Mouse (Mus musculus) kidney, postnatal 0 days (tissue): Measurements from ENCODE around the gene Gas2l1. TPM values are rescaled to one million over a fixed set of nuclear protein-coding genes. Genes with fewer than 3 reads are reported as not detected.

Experiments
- ATAC-seq: fragments of 200-750 bp; cut with Nextera tagmentation; replicated peaks from 2 replicates; pipeline ENCODE4 v1.8.0; 2017; ENCODE audit warnings: low read depth, moderate number of reproducible peaks, moderate TSS enrichment, moderate library complexity; ENCODE audit not compliant: low FRiP score
- DNase-seq: peaks from one replicate; pipeline ENCODE4 v3.0.0-alpha.2; 2016; ENCODE audit warnings: low spot score
- H3K27ac ChIP-seq: fragments of 300-500 bp; sonication (generic); 2 replicates; pipeline ENCODE4 v1.5.1; 2014; ENCODE audit warnings: mild to moderate bottlenecking
- H3K27me3 ChIP-seq: fragments of 300-500 bp; sonication (generic); 2 replicates; pipeline ENCODE4 v1.6.1; 2014; ENCODE audit warnings: low read length, mixed read lengths; ENCODE audit not compliant: insufficient read depth
- H3K36me3 ChIP-seq: fragments of 300-500 bp; sonication (generic); 2 replicates; pipeline ENCODE4 v1.6.1; 2014; ENCODE audit warnings: low read length, mixed read lengths; ENCODE audit not compliant: insufficient read depth
- H3K4me1 ChIP-seq: fragments of 300-500 bp; sonication (generic); replicated peaks from 2 replicates; pipeline ENCODE4 v1.6.1; 2014; ENCODE audit warnings: antibody characterized with exemption, low read length, mixed read lengths; ENCODE audit not compliant: insufficient read depth
- H3K4me2 ChIP-seq: fragments of 300-500 bp; sonication (generic); 2 replicates; pipeline ENCODE4 v1.6.1; 2014; ENCODE audit warnings: mild to moderate bottlenecking, low read length, moderate library complexity, mixed read lengths
- H3K4me3 ChIP-seq: fragments of 300-500 bp; sonication (generic); replicated peaks from 2 replicates; pipeline ENCODE4 v1.5.1; 2014; ENCODE audit warnings: low read depth, low read length
- H3K9ac ChIP-seq: fragments of 300-500 bp; sonication (generic); 2 replicates; pipeline ENCODE4 v1.6.1; 2014; ENCODE audit warnings: low read depth, low read length
- H3K9me3 ChIP-seq: fragments of 300-500 bp; sonication (generic); replicated peaks from 2 replicates; pipeline ENCODE4 v1.6.1; 2016; ENCODE audit warnings: low read length, inconsistent platforms, mixed read lengths
- CTCF ChIP-seq: IDR thresholded peaks from 2 replicates; pipeline ENCODE4 v1.5.1; 2016; ENCODE audit warnings: antibody characterized with exemption, low read depth, mild to moderate bottlenecking, moderate library complexity
- WGBS: fragments of 180-500 bp; shearing (Covaris S2); extraction: QIAGEN DNeasy Blood & Tissue Kit; methylation state at CpG from one replicate; pipeline ENCODE4 v1.1.7; 2014; 5-methylcytosine and 5-hydroxymethylcytosine counted together
- polyA plus RNA-seq: library from polyadenylated mRNA; unstranded; fragments of >200 nt; fragmentation: Nextera tagmentation; extraction: Ambion mirVana; gene quantifications from 2 replicates; pipeline ENCODE4 v1.2.1, GENCODE M21; 2015

Gas2l1 gene
- polyA plus RNA-seq, 1 experiment from 2014 or later, result 30.3 TPM

GRCm38 (mm10) chr11:5016286-5016685 is 48.8 kb downstream of the Gas2l1 start:
- Histone ChIP-seq H3K36me3 (peaks cover 60% of the 10 kb centered on the region), H3K4me1 (no peaks in the 10 kb centered on the region), H3K27me3 (no peaks in the 10 kb centered on the region), H3K4me3 (no peak overlapping the region), H3K27ac (no peak overlapping the region), H3K9ac (no peak overlapping the region), H3K9me3 (no peaks in the 10 kb centered on the region), H3K4me2 (no peak overlapping the region)
- DNase-seq (no peak), ATAC-seq (no peak)
- no peak for TF ChIP-seq CTCF
- 92% methylated on average over 5 of the region's 5 CpGs for WGBS

- Histone ChIP-seq H3K9ac (no peak overlapping the region), H3K9me3 (no peaks in the 10 kb centered on the region), H3K27me3 (no peaks in the 10 kb centered on the region), H3K4me2 (no peak overlapping the region), H3K4me1 (no peaks in the 10 kb centered on the region), H3K4me3 (no peak overlapping the region), H3K36me3 (peaks cover 60% of the 10 kb centered on the region), H3K27ac (no peak overlapping the region)
- ATAC-seq (no peak), DNase-seq (peak; percentile 65)
- WGBS, result 48% methylated on average over 2 of the region's 2 CpGs
- TF ChIP-seq CTCF, result peak; percentile 72
Observed at GRCm38 (mm10) chr11:5015720-5016119, 49.4 kb downstream of the Gas2l1 start.

GRCm38 (mm10) chr11:5012213-5012715 is 52.9 kb downstream of the Gas2l1 start:
- no peak for TF ChIP-seq CTCF
- peak; percentile 8 for DNase-seq

GRCm38 (mm10) chr11:5011480-5011879 is 53.6 kb downstream of the Gas2l1 start:
- TF ChIP-seq CTCF, result no peak
- Histone ChIP-seq H3K36me3 (peaks cover 27% of the 10 kb centered on the region), H3K27me3 (no peaks in the 10 kb centered on the region), H3K4me3 (no peak overlapping the region), H3K4me1 (no peaks in the 10 kb centered on the region), H3K9ac (0 out of 2 replicates have a peak overlapping the region, but pooled peaks have one; percentile 27), H3K27ac (no peak overlapping the region), H3K9me3 (no peaks in the 10 kb centered on the region), H3K4me2 (no peak overlapping the region)
- no peak for ATAC-seq
- WGBS, result 79% methylated on average over 1 of the region's 1 CpGs
- no peak for DNase-seq

More at GRCm38 (mm10) chr11:5012213-5012715, 52.9 kb downstream of the Gas2l1 start:
- WGBS, result 63% methylated on average over 5 of the region's 5 CpGs
- no peaks in the 10 kb centered on the region for H3K4me1 ChIP-seq
- peaks cover 35% of the 10 kb centered on the region for H3K36me3 ChIP-seq
- peak overlapping the region; percentile 54; the same call in 1 of the 2 replicates for H3K27ac ChIP-seq
- no peak overlapping the region for H3K4me2 ChIP-seq
- H3K9ac ChIP-seq, result no peak overlapping the region
- H3K27me3 ChIP-seq, result no peaks in the 10 kb centered on the region
- H3K9me3 ChIP-seq, result no peaks in the 10 kb centered on the region
- no peak overlapping the region for H3K4me3 ChIP-seq
- no peak for ATAC-seq

GRCm38 (mm10) chr11:5010205-5010604 is 54.9 kb downstream of the Gas2l1 start:
- ATAC-seq (no peak), DNase-seq (no peak)
- WGBS, result 79% methylated on average over 1 of the region's 1 CpGs
- H3K4me3 ChIP-seq, result no peak overlapping the region
- TF ChIP-seq CTCF, result no peak
- H3K4me2 ChIP-seq, result no peak overlapping the region
- no peaks in the 10 kb centered on the region for H3K9me3 ChIP-seq
- peaks cover 15% of the 10 kb centered on the region; the same call in 1 of the 2 replicates for H3K36me3 ChIP-seq
- no peak overlapping the region for H3K9ac ChIP-seq
- H3K27me3 ChIP-seq, result no peaks in the 10 kb centered on the region
- no peaks in the 10 kb centered on the region for H3K4me1 ChIP-seq
- 0 out of 2 replicates have a peak overlapping the region, but pooled peaks have one; percentile 4 for H3K27ac ChIP-seq

- DNase-seq, result no peak
- Histone ChIP-seq H3K4me2 (no peak overlapping the region), H3K9ac (no peak overlapping the region), H3K9me3 (no peaks in the 10 kb centered on the region), H3K27me3 (no peaks in the 10 kb centered on the region), H3K4me1 (no peaks in the 10 kb centered on the region), H3K27ac (0 out of 2 replicates have a peak overlapping the region, but pooled peaks have one; percentile 4), H3K36me3 (peaks cover 12% of the 10 kb centered on the region; the same call in 1 of the 2 replicates), H3K4me3 (no peak overlapping the region)
- ATAC-seq, result no peak
- 75% methylated on average over 3 of the region's 3 CpGs for WGBS
- TF ChIP-seq CTCF, result no peak
Observed at GRCm38 (mm10) chr11:5009354-5010074, 55.6 kb downstream of the Gas2l1 start.
